Mouse (Mus musculus): ENCODE measurements around the gene Accs.

DNA sequence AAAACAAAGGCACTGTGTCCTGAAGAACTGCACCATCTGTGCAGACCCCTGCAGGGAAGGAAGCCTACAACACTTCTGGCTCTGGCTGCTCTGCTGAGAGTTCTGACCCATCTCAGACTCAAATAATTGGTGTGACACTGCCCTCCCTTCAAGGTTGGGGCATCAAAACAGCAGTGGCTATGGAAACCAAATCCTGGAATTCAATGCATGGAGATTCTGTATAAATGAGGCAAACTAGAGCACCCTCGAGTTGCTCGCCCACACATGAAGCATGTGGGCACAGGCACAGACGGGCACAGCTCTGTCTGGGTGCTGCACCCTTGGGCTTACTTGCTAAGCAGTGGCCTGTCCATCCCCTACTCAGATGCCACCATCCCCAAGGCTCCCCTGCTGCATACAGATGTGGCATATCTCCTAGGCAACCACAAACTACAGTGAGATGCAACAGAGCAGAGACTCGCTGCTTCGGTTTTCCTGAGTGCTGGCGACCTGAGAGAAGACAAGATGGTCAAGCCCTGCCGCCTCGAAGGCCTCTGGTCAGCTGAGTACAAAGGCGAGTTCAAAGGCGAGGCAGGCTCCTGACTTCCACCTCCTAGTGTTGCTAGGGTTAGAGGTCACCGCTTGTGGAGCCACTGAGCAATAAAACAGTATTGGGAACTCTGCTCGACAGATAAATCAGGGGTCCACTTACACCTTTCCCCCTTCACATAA lies 64.9 kb downstream of the Accs start:
- TF ChIP-seq EP300 (IDR thresholded peaks at IDR 0.05; ENCODE audit: insufficient read depth, low read depth, low read length) (no peak), POLR2A (IDR thresholded peaks at IDR 0.05; ENCODE audit: insufficient read depth, low read length) (no peak), CTCF (IDR thresholded peaks at IDR 0.05; ENCODE audit: low read depth, low read length) (no peak)

Measured in ES-Bruce4 (cell line).